Mouse (Mus musculus): ENCODE results near the gene Dock7. TPM values are rescaled to one million over a fixed set of nuclear protein-coding genes. Genes with fewer than 3 reads are reported as not detected.
"Not testable (repeated sequence)": the region's sequence is repeated elsewhere in the genome, so short reads cannot be mapped to it uniquely, and the experiment has no call there.

Dock7 gene
- total RNA-seq, 1 experiment from 2014 or later = 74.6 TPM

- DNase-seq = no peak
Observed at GRCm38 (mm10) chr4:99005574-99005973, 115.1 kb downstream of the Dock7 start.

GRCm38 (mm10) chr4:98993491-98993890, 127.2 kb downstream of the Dock7 start:
- no peak for DNase-seq

- no peak for DNase-seq
Observed at GRCm38 (mm10) chr4:98984701-98985100, 136.0 kb downstream of the Dock7 start.

GRCm38 (mm10) chr4:98979976-98980375, 140.7 kb downstream of the Dock7 start:
- not testable (repeated sequence) for DNase-seq

- no peak for DNase-seq
Observed at GRCm38 (mm10) chr4:98978693-98979092, 142.0 kb downstream of the Dock7 start.

- not testable (repeated sequence) for DNase-seq
Observed at GRCm38 (mm10) chr4:98978288-98978687, 142.4 kb downstream of the Dock7 start.

GRCm38 (mm10) chr4:98975741-98976140, 145.0 kb downstream of the Dock7 start:
- no peak for DNase-seq

GRCm38 (mm10) chr4:98969946-98970345, 150.8 kb downstream of the Dock7 start:
- no peak for DNase-seq

GRCm38 (mm10) chr4:98960243-98960642, 160.5 kb downstream of the Dock7 start:
- no peak for DNase-seq

GRCm38 (mm10) chr4:98955986-98956385, 164.7 kb downstream of the Dock7 start:
- DNase-seq = no peak

- DNase-seq = no peak
Observed at GRCm38 (mm10) chr4:98950563-98950962, 170.2 kb downstream of the Dock7 start.

GRCm38 (mm10) chr4:98938210-98938609, 182.5 kb downstream of the Dock7 start:
- DNase-seq = not testable (repeated sequence)

- DNase-seq = no peak
Observed at GRCm38 (mm10) chr4:98936036-98936435, 184.7 kb downstream of the Dock7 start.

- DNase-seq = no peak
Observed at GRCm38 (mm10) chr4:98925250-98925781, 195.4 kb downstream of the Dock7 start.

- DNase-seq = no peak
Observed at GRCm38 (mm10) chr4:98924906-98925178, 195.9 kb downstream of the Dock7 start.

- peak; percentile 49 for DNase-seq
Observed at GRCm38 (mm10) chr4:98924071-98924905, 196.4 kb downstream of the Dock7 start.

- peak; percentile 78 for DNase-seq
Observed at GRCm38 (mm10) chr4:98923568-98924070, 197.1 kb downstream of the Dock7 start, which contains the start of gene Usp1. Usp1 (plus strand) TSS chr4:98923810.

GRCm38 (mm10) chr4:98922643-98923567, 197.8 kb downstream of the Dock7 start:
- peak; percentile 95 for DNase-seq

- no peak for DNase-seq
Observed at GRCm38 (mm10) chr4:98922061-98922642, 198.6 kb downstream of the Dock7 start.

- DNase-seq = no peak
Observed at GRCm38 (mm10) chr4:98920896-98921295, 199.8 kb downstream of the Dock7 start.

GRCm38 (mm10) chr4:98918204-98918603, 202.5 kb downstream of the Dock7 start:
- DNase-seq = no peak

GRCm38 (mm10) chr4:98917724-98918123, 203.0 kb downstream of the Dock7 start:
- DNase-seq = no peak

Measured in adrenal gland, postnatal 25 days (tissue).